Mouse (Mus musculus) thymus, postnatal 4 days (tissue): ENCODE data around the gene Cck.

Experiments
- DNase-seq: peaks from one replicate; pipeline ENCODE4 v3.0.0; 2021

The Cck gene

DNA sequence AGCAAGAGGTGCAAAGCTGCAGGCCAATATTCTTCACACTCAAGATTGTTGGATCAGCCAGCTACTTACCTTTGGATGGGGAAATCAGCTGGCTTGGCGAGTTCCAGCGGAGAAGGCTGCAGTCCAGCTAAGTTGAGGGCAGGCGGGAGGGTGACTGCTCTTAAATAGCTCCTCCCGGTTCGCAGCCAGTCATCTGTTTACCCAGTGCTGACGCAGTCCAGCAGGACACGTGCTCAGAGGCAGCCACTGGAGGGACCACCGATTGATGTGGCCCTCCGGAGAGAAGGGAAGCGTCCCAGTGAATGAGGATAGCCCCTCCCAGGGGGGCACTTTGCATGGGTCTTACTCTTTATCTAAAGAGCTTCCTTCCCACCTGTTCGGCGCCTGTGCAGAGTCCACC is at the start of gene Cck:
Gene Cck (minus strand): TSS at position 166 of the 400 bp plus-strand sequence.
- DNase-seq: no peak

DNA sequence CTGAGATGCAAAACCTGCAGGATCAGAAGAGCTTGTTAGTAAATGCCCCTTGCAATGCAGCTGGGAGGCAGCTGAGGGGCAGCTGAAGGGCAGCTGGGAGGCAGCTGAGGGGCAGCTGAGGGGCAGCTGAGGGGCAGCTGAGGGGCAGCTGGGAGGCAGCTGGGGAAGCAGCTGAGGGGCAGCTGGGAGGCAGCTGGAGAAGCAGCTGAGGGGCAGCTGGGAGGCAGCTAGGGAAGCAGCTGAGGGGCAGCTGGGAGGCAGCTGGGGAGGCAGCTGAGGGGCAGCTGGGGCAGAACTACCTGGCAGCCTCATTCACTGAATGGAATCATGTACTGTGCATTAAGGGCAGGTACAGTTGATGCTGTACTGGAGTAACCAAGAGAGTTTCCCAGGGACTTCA is 46.0 kb upstream of the Cck start:
- no peak for DNase-seq

DNA sequence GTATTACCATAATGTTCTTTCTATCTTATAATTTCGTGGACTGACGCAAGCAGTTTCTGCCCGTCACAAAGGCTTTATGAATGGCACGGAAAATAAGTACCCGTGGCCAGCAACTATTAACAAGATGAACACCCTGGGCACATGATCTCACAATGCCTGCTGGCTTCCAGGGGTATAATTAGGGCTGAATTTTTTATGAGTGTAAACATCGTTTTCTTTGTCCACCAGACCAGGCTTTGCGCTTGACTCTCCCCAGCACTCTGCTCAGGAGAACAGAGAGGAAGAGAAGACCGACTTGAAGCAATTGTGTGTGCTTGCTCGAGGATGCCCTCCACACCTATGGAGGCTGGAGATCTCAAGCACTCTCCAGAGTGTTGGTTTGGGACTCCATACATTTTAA is 37.1 kb upstream of the Cck start:
- no peak for DNase-seq

DNA sequence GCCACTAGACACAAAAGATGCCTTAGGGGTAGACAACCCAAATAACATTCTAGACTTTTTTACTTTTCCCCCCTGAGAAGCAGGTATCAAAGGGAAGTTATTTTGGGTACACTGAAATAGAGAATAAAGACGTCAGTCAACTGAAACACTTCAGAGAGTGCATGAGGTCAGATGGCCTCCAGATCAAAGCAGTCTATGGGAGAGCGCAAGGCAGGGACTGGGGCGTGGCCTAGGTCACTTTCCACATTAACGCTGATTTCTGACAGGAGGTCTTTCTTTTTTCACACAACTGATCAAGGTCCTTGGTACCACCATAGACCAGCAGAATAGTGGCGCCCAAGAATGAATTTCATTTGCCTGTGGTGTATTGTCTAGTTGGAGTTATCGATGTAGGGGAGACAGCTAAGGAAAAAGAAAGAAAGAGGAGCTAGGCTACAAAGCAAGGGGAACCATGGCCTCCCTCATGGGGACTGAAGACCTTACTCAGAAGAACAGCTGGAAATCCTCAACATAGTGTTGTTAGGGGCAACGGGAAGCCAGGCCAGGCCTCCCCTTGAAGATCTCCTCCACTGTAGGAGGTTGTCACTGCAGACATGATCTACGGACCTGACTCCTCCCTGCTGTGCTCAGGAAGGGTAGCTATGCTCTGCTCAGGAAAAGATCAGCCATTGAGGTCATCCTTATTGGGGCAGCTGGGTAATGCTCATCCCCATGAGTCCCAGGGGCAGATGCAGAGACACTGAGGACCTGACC is 33.3 kb upstream of the Cck start:
- no peak for DNase-seq

DNA sequence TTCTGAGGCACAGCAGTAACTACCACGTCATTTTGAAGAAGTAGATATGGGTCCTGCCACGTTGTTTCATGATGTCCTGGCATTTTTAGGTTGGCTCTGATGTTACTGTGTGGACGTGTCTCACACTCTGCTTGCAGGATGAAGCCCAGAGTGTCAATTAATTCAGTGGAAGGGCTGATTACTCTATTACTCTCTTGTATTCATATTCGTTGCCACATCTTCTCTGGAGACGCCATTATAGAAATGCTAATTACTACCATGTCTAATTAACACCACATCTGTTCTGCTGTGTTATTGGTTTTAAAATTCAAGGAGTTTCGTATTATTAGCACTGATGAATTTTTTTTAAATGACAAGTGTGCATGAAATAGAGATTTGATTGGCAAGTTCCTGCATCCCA is 30.7 kb upstream of the Cck start:
- DNase-seq: no peak

DNA sequence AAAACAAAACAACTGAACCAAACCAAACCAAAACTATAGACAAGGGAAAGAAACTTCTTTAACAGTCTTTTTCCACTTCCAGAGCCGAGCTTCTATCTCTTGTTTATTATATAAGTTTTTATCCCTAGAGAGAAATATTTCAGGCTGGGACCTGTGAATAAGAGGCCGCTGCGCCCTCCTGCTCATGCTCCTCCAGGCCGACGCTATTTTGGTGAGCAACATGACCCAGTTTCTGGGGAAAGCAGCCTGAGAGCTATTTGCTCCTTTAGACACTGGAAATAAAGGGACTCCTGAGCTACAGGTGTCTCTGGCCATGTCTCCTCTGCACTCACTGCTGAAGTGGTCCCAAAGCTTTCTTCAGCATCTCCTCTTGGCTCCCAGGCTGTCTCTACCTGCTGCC is 24.6 kb upstream of the Cck start:
- DNase-seq: no peak

DNA sequence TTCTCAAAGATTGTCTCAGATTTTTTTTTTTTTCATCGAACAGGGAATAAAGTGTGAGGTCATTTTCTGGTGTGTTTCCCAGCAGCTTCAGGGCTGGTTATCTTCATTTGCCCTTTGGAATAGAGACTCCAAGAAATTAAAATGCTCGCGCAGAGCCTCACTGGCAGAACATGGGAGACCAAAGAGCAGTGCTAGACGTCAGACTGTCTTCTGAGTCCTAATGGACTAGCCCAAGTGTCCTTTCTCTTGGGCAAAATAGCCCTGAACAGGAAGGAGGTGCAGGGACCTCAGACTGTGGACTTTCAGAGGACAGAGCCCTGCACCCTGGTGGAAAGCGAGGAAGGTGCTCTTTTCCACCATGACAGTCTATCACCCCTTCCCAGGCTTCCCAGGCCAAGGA is 19.0 kb upstream of the Cck start:
- DNase-seq: no peak

DNA sequence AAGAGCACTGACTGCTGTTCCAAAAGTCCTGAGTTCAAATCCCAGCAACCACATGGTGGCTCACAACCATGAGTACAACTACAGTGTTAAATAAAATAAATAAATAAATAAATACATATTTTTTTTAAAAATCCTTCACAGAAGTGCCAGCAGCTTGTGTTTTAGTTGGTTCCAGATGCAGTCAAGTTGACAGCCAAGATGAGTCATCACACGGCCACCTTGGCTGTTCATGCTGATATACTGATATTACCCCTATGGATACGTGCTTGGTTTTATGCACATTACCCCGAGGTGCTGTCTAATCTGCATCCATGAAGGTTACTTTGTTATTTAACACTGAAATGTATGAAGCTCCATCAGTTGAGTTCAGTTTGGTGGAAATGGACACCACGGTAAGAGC is 16.4 kb upstream of the Cck start:
- DNase-seq: no peak

DNA sequence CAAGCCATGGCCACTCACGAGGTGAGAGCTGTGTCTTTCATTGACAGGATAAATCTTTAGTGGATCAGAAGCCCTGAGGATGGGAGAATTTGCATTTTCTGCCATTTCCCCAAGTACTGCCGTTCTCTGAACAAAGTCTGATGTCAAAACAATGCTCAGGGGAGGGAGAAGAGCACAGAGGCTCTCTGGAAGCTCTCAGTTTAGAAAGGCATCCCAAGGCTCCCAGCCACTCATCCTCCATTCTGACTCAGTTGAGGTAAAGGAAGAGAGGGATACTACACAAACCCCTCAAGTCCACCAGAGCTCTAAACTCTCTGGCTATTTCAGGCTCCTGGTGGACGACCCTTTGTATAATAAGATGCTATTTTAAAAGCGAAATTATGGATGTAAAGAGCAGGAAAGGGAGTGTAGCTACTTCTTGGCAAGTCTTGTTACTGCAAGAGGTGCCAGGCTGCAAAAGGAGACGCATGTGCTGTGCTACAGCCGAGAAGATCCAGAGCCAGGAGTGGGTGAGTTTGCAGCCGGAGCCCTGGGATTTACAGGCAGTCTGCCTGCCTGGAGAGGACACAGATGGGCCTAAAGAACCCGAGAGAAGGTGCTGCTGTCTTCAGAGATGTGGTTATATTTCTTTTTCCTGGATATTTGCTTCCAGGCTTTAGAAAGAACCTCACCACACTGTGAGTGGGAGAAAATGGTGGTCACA is 11.1 kb upstream of the Cck start:
- no peak for DNase-seq

DNA sequence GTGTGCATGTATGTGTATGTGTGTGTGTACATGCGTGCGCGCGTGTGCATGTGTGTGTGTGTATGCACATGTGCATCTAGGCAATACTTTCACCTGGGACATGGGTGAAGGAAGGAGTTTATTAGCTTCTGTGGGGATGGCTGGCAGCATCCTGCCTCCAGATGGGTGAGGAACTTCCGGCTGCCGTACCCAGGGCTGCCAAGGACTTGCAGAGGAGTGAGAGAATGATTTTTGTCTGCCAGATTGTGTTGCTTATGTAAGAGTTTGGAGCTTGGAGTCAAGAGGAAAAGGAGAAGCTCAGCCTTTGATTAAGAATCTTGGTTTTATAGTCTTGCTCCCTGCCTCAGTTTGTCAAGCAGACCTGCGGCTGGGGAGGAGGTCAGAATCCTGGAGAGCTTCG is 9.9 kb upstream of the Cck start:
- DNase-seq: no peak

DNA sequence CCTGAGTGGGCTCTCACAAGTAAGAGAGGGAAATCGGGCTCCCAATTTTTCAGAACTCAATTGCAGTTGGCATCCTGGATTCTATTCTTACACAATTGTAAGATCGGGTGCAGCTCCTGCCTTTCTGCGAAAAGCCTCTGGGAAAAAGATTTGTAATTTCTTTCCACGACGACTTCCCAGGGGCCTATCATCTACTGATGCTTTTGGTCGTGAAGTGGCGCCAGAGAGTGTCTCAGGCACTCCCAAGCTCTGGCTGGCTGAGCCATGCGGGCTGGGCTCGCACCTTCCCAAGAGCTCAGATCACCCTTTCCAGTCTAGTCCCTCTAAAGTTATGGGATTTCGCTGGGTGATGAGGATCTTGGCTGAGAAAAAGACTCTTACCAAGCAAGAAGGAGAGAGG is 608 bp upstream of the Cck start:
- DNase-seq: no peak

DNA sequence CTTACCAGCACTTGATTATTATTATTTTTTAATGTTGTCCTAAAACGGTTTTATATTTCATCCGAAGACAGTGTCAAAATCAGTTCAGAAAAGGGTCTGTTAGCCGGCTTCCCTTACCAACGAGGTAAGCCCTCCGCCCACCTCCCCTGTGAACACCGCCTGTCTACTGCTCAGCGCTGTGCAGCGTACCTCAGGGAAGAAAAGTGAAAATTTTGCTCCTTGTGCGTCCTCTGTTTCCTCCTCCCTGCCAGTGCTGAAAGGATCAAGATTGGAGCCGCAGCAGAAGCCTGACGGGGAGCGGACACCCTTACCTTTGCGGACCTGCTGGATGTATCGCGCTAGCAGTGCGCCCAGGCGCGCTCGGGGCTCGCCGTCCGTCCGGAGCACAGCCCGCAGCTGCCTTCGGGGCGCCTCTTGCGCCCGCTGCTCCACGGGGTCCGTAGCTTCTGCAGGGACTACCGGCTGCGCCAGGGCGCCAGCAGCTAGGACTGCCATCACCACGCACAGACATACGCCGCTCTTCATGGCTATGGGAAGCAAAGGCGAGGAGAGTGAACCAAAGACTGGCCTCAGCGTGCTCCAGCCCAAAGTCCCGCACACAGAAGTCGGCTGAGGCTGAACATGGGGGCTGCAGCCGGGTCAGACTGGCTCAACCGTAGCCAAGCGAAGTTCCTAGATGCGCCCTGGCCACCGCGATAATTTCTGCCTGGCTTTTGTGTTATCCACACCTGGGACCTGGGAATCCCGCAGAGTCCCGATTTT is 1.3 kb downstream of the Cck start:
- no peak for DNase-seq

DNA sequence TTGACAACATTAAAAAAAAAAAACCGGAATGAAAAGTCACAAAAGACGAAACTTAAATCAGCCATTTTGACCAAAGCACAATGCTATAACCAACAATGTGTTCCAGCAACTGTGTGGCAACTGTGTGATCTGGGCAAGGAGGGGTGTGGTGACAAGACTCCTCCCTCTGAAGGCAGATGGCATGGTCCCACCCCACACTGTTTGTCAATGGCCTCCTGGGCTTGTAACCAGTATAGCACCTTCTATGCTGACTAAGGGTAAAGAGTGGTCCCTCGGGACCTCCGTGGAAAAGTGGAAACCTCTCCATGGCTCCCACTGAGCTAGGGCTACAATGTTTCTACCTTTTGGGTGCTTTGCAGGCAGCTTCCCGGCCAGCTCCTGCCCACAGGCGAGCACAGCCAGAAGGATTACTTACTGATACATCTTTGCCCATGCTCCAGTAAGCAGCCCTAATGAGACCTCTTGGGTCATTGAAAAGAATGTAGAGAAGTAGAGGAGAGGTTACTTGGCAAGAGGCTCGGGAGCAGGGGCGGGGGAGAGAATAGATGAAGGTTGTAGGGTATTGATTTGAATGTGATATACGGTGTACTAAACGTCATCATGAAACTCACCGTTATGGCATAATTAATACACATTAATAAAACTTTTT is 3.8 kb downstream of the Cck start:
- no peak for DNase-seq

DNA sequence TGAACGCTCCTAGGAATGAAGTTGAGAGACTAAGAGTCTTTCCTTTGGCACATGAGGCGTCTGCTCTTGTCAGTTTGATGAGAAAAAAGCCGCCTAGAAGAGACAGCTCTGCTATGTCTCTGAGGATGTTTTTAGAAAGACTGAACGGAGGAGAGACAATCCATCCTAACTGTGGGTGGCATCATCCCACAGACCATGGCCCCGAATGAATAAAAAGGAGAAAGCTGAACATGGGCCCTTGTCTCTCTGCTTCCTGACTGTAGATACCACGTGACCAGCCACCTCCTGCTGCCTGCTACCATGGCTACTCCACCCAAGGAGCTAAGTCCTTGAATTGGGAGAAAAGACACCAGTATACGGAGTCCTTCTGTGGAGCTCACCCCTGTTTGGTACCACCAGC is 8.3 kb downstream of the Cck start:
- no peak for DNase-seq

DNA sequence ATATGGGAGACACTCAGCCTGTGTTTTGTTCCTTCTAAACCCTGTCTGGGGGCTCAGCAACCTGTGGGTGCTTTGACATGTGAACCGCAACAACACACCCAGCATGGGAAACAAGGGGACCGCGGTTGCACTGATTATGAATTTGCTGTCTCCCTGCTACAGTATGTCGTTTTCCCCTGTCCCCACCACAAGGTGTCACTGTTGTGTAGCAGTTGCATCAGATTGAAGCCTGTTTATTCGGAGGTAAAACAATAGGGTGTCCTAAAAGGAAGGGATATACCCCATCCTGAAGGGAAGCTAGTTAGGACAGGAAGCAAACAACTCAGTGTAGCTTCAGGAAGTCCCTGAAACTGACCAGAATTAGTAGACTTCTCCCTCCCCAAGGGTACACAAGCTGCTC is 16.0 kb downstream of the Cck start:
- peak; percentile 70 for DNase-seq

DNA sequence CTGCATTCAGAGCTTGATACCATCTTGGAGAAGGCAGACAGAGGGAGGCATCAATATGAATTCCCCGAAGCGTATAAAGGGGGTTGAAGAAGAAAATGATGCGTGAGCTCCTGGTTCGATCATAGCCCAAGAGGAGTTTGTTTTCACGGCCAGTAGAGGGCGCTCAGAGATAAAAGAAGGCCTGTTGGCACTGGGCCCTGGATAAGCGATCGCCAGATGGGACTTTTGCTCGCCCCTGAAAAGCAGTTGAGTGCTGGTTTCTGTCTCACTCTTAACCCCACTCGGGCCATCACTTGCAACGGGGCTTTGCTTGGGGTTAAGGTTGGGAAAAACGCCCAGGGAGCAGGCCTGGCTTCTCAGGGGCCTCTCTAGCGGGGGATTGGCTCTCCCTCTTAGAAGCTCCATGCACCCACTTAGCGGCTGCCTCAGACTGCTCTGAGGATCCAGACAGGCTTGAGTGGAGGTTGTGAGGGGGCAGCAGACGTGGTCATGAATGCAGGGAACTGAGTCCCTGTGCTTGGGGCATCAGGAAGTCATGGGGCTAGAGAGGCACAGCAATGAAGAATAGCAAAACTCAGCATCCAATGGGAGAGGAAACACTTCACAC is 18.1 kb downstream of the Cck start:
- peak; percentile 83 for DNase-seq

DNA sequence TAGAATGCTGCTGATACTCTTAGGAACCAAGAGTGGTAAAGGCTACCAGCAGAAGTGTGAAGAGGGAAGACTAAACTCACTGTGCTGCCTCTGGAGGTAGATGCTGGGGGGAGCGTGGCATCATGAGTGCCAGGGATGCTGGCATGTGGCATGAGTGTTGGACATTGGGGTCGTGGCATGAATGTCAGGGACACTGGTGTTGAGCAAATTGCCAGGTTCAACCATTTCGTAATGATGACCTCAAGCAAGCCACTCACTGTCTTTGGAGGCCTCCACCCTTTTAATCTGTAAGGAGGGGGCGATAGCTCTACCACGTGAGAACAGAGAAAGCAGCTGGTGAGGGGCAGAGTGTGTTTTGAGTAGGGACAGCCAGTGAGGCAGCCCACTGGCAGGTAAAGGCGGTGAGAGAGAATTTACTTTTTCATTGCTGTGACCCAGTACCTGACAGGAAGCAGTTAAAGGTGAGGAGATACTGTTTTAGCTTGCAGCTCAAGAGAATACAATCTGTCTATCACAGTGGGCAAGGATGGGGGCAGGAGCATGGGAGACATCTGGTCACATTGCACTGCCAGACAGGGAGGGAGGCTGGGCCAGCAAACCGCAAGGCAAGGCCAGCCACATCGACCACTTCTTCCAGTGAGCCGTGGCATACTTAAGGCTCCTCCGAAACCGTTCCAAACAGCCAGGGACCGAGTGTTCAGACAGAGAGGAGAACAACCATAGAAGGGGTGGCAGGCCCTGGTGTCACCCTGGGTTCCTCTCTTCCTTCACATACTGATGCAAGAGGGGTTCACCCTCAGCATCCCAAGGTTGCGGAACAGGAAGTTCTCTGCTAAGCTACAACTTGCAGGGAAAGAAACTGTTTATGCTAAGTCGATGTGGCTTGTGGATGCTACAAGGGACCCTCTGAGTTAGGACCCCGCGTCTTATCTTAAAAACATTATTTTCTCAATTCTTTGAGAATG is 19.7 kb downstream of the Cck start:
- DNase-seq: no peak

DNA sequence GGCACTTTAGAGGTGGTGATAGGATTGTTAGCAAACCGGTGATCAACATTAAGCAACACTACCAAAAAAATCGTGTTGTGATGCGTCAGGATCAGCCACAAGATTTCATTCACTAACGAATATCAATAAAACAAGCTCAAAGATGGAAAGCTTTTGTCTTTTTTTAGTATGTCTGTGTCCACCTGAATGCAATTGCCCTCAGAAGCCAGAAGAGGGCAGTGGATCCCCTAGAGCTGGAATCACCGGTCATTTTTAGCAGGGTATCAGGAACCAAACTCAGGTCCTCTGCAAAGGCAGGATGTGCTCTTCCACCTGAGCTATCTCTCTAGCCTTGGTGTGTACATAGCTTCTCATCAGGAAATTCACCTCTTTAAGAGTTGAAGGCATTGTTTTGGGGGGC is 20.7 kb downstream of the Cck start:
- no peak for DNase-seq

DNA sequence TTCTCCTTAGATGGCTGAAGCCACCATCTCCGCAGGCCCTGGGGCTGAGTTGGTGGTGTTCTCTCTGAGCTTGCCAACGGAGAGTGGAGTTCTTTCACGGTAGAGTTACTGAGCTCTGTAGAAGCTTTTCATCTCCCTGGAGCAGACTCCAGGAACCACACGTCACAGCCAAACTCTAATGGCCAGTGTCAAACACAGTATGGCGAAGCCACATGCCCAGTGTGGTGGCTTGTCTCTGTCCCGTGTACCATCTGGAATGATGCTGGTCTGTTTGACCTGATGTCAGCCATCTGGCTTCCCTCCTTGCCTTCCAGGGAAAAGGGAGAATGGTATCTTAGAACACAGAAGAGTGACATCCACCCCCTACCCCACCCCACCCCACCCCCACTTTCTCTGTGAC is 25.8 kb downstream of the Cck start:
- DNase-seq: no peak

DNA sequence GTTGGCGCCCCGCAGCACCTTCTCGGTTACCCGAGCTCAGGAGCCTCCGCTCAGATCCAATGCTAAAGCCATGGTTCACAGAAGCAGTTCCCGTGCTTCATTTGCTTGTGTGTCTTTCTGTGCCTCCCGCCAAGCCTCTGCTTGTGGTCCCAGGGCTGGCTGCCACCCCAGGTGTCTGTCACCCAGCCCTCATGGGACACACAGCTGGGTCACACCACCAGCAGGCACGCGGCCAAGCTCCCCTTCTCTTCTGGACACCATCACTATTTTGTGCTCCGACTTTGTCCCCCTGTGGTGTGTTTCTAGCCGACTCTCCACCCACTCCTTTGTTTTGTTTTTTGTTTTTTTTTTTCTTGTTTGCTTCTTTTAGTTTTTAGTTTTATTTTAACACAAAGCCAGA is 28.0 kb downstream of the Cck start:
- no peak for DNase-seq

DNA sequence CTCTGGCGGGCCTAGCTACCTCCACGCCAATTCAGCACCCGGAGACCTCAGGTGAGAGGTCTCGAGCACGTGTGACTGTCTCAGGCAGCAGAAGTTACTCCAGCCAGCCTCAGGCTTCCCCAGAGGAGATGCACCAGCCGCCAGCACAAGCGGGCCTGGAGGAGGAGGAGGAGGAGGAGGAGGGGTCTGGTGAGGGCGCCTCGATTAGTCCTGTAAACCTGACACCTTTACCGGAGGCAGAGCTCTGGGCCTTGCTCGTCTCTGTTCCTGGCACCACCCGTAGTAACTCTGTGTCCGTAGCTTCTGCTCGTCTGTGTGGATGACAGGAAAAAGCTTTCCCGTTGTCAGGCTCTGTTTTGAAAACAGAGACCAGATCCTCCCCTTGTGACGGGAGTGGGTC is 35.0 kb downstream of the Cck start:
- no peak for DNase-seq

DNA sequence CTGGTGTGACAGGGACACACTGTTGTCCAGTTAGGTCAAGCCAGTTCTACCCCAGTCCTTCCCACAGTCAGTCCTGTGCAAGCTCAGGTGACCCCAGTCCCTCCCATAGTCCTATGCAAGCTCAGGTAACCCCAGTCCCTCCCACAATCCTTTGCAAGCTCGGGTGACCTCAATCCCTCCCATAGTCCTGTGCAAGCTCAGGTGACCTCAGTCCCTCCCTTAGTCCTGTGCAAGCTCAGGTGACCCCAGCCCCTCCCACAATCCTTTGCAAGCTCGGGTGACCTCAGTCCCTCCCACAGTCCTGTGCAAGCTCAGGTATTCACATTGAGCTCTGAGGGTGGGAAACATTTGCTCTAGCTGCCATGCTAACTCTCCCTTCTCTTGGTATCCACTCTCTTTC is 35.5 kb downstream of the Cck start:
- no peak for DNase-seq
